Mouse (Mus musculus): Measurements from ENCODE around the gene Arhgef12.

DNA sequence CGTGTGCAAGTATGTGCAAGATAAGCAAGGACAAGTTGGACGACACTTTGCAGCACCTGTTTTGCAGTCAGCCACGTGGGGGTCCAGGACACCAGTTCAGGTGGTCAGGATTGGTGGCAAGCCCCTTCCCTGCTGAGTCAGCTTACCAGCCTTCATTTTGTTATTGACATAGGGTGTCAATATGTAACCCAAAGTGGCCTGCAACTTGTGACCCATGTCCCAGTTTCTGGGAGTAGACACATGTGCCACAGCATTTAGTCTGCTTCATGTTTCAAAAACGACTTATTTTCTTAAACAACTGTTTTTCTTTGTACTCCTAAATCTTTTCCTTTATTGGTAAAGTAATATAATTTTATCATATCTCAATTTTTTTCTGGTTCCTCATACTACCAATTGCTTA, 112.3 kb downstream of the Arhgef12 start:
- TF ChIP-seq CTCF (IDR thresholded peaks at IDR 0.05; ENCODE audit: low read depth, low read length) (no peak), GATA1 (IDR thresholded peaks at IDR 0.05; ENCODE audit: borderline replicate concordance, low read length) (no peak), GATA2 (IDR thresholded peaks at IDR 0.05; ENCODE audit: borderline replicate concordance, low read depth, low read length) (no peak), TAL1 (conservative IDR thresholded peaks at IDR 0.05; ENCODE audit: low read depth, low read length) (no peak), POLR2AphosphoS5 (IDR thresholded peaks at IDR 0.05; ENCODE audit: insufficient replicate concordance, low read depth, low read length) (no peak)

Data from G1E (cell line).